Mouse (Mus musculus): Measurements from ENCODE around the gene Atxn2. TPM values are rescaled to one million over a fixed set of nuclear protein-coding genes. Genes with fewer than 3 reads are reported as not detected.

The Atxn2 gene
- polyA plus RNA-seq, 1 experiment from 2014 or later: 59.4 TPM

GRCm38 (mm10) chr5:121782467-121782866, 71.3 kb downstream of the Atxn2 start:
- no peak for DNase-seq (ENCODE audit: low spot score)
- no peak for ATAC-seq (replicated peaks; ENCODE audit: low FRiP score, low TSS enrichment, low read depth)
- Histone ChIP-seq H3K27me3 (replicated peaks; ENCODE audit: control insufficient read depth, insufficient read depth, low read length) (no peaks in the 10 kb centered on the region), H3K9ac (ENCODE audit: low read length) (no peak overlapping the region), H3K9me3 (ENCODE audit: control insufficient read depth, low read length) (no peaks in the 10 kb centered on the region), H3K27ac (ENCODE audit: low read depth) (no peak overlapping the region), H3K36me3 (ENCODE audit: control insufficient read depth, insufficient read depth, low read length) (peaks cover 93% of the 10 kb centered on the region), H3K4me3 (ENCODE audit: low read depth, low read length) (no peak overlapping the region), H3K4me1 (replicated peaks; ENCODE audit: control insufficient read depth, insufficient read depth, low read length) (0 out of 2 replicates have a peak, but pooled peaks cover 5% of the 10 kb centered on the region), H3K4me2 (ENCODE audit: low read length) (no peak overlapping the region)
- whole genome bisulfite sequencing: 62% methylated on average over 4 of the region's 4 CpGs

- peak overlapping the region; percentile 66; the same call in 1 of the 2 replicates for H3K27ac ChIP-seq (ENCODE audit: low read depth)
These were observed 72.8 kb downstream of the Atxn2 start for GRCm38 (mm10) chr5:121783862-121784500.

GRCm38 (mm10) chr5:121791026-121791425, 79.9 kb downstream of the Atxn2 start:
- Histone ChIP-seq H3K27ac (ENCODE audit: low read depth) (no peak overlapping the region), H3K4me3 (ENCODE audit: low read depth, low read length) (no peak overlapping the region), H3K4me1 (replicated peaks; ENCODE audit: control insufficient read depth, insufficient read depth, low read length) (no peaks in the 10 kb centered on the region), H3K27me3 (replicated peaks; ENCODE audit: control insufficient read depth, insufficient read depth, low read length) (no peaks in the 10 kb centered on the region), H3K4me2 (ENCODE audit: low read length) (no peak overlapping the region), H3K36me3 (ENCODE audit: control insufficient read depth, insufficient read depth, low read length) (peaks cover 85% of the 10 kb centered on the region), H3K9ac (ENCODE audit: low read length) (no peak overlapping the region), H3K9me3 (ENCODE audit: control insufficient read depth, low read length) (no peaks in the 10 kb centered on the region)
- ATAC-seq (replicated peaks; ENCODE audit: low FRiP score, low TSS enrichment, low read depth) (no peak), DNase-seq (ENCODE audit: low spot score) (no peak)
- 83% methylated on average over 5 of the region's 5 CpGs for WGBS

More at GRCm38 (mm10) chr5:121783862-121784500, 72.8 kb downstream of the Atxn2 start:
- Histone ChIP-seq H3K27me3 (replicated peaks; ENCODE audit: control insufficient read depth, insufficient read depth, low read length) (no peaks in the 10 kb centered on the region), H3K9me3 (ENCODE audit: control insufficient read depth, low read length) (no peaks in the 10 kb centered on the region), H3K9ac (ENCODE audit: low read length) (no peak overlapping the region), H3K4me3 (ENCODE audit: low read depth, low read length) (no peak overlapping the region), H3K36me3 (ENCODE audit: control insufficient read depth, insufficient read depth, low read length) (peaks cover 86% of the 10 kb centered on the region), H3K4me2 (ENCODE audit: low read length) (no peak overlapping the region), H3K4me1 (replicated peaks; ENCODE audit: control insufficient read depth, insufficient read depth, low read length) (0 out of 2 replicates have a peak, but pooled peaks cover 5% of the 10 kb centered on the region)
- DNase-seq (ENCODE audit: low spot score) (peak; percentile 54), ATAC-seq (replicated peaks; ENCODE audit: low FRiP score, low TSS enrichment, low read depth) (peak; percentile 50; the same call in 1 of the 2 replicates)
- WGBS: 44% methylated on average over 10 of the region's 10 CpGs

- Histone ChIP-seq H3K27me3 (replicated peaks; ENCODE audit: control insufficient read depth, insufficient read depth, low read length) (no peaks in the 10 kb centered on the region), H3K9me3 (ENCODE audit: control insufficient read depth, low read length) (no peaks in the 10 kb centered on the region), H3K9ac (ENCODE audit: low read length) (no peak overlapping the region), H3K4me2 (ENCODE audit: low read length) (no peak overlapping the region), H3K4me1 (replicated peaks; ENCODE audit: control insufficient read depth, insufficient read depth, low read length) (no peaks in the 10 kb centered on the region), H3K4me3 (ENCODE audit: low read depth, low read length) (no peak overlapping the region), H3K36me3 (ENCODE audit: control insufficient read depth, insufficient read depth, low read length) (peaks cover 89% of the 10 kb centered on the region), H3K27ac (ENCODE audit: low read depth) (no peak overlapping the region)
- WGBS: 92% methylated on average over 3 of the region's 3 CpGs
- DNase-seq (ENCODE audit: low spot score) (no peak), ATAC-seq (replicated peaks; ENCODE audit: low FRiP score, low TSS enrichment, low read depth) (no peak)
These were observed 84.7 kb downstream of the Atxn2 start for GRCm38 (mm10) chr5:121795800-121796199.

GRCm38 (mm10) chr5:121798447-121798846, 87.3 kb downstream of the Atxn2 start:
- H3K36me3 ChIP-seq (ENCODE audit: control insufficient read depth, insufficient read depth, low read length): peaks cover 93% of the 10 kb centered on the region
- ATAC-seq (replicated peaks; ENCODE audit: low FRiP score, low TSS enrichment, low read depth): no peak
- H3K4me1 ChIP-seq (replicated peaks; ENCODE audit: control insufficient read depth, insufficient read depth, low read length): no peaks in the 10 kb centered on the region
- no peak overlapping the region for H3K4me2 ChIP-seq (ENCODE audit: low read length)
- H3K9me3 ChIP-seq (ENCODE audit: control insufficient read depth, low read length): no peaks in the 10 kb centered on the region
- no peak overlapping the region for H3K4me3 ChIP-seq (ENCODE audit: low read depth, low read length)
- H3K9ac ChIP-seq (ENCODE audit: low read length): no peak overlapping the region
- H3K27ac ChIP-seq (ENCODE audit: low read depth): no peak overlapping the region
- 94% methylated on average over 2 of the region's 2 CpGs for WGBS
- H3K27me3 ChIP-seq (replicated peaks; ENCODE audit: control insufficient read depth, insufficient read depth, low read length): no peaks in the 10 kb centered on the region
- no peak for DNase-seq (ENCODE audit: low spot score)

GRCm38 (mm10) chr5:121807186-121807585, 96.0 kb downstream of the Atxn2 start:
- Histone ChIP-seq H3K9me3 (ENCODE audit: control insufficient read depth, low read length) (no peaks in the 10 kb centered on the region), H3K4me2 (ENCODE audit: low read length) (no peak overlapping the region), H3K36me3 (ENCODE audit: control insufficient read depth, insufficient read depth, low read length) (peaks cover 78% of the 10 kb centered on the region), H3K27me3 (replicated peaks; ENCODE audit: control insufficient read depth, insufficient read depth, low read length) (no peaks in the 10 kb centered on the region), H3K4me1 (replicated peaks; ENCODE audit: control insufficient read depth, insufficient read depth, low read length) (no peaks in the 10 kb centered on the region), H3K4me3 (ENCODE audit: low read depth, low read length) (no peak overlapping the region), H3K9ac (ENCODE audit: low read length) (no peak overlapping the region), H3K27ac (ENCODE audit: low read depth) (peak overlapping the region; percentile 1; the same call in 1 of the 2 replicates)
- WGBS: 51% methylated on average over 3 of the region's 3 CpGs
- DNase-seq (ENCODE audit: low spot score): no peak
- no peak for ATAC-seq (replicated peaks; ENCODE audit: low FRiP score, low TSS enrichment, low read depth)

GRCm38 (mm10) chr5:121808202-121808601, 97.1 kb downstream of the Atxn2 start:
- Histone ChIP-seq H3K4me2 (ENCODE audit: low read length) (no peak overlapping the region), H3K9ac (ENCODE audit: low read length) (no peak overlapping the region), H3K4me1 (replicated peaks; ENCODE audit: control insufficient read depth, insufficient read depth, low read length) (no peaks in the 10 kb centered on the region), H3K4me3 (ENCODE audit: low read depth, low read length) (no peak overlapping the region), H3K36me3 (ENCODE audit: control insufficient read depth, insufficient read depth, low read length) (peaks cover 78% of the 10 kb centered on the region), H3K27me3 (replicated peaks; ENCODE audit: control insufficient read depth, insufficient read depth, low read length) (no peaks in the 10 kb centered on the region), H3K27ac (ENCODE audit: low read depth) (no peak overlapping the region), H3K9me3 (ENCODE audit: control insufficient read depth, low read length) (no peaks in the 10 kb centered on the region)
- ATAC-seq (replicated peaks; ENCODE audit: low FRiP score, low TSS enrichment, low read depth) (no peak), DNase-seq (ENCODE audit: low spot score) (no peak)
- 84% methylated on average over 2 of the region's 2 CpGs for WGBS

GRCm38 (mm10) chr5:121809667-121810224, 98.6 kb downstream of the Atxn2 start:
- Histone ChIP-seq H3K27me3 (replicated peaks; ENCODE audit: control insufficient read depth, insufficient read depth, low read length) (no peaks in the 10 kb centered on the region), H3K36me3 (ENCODE audit: control insufficient read depth, insufficient read depth, low read length) (peaks cover 77% of the 10 kb centered on the region), H3K4me3 (ENCODE audit: low read depth, low read length) (no peak overlapping the region), H3K27ac (ENCODE audit: low read depth) (no peak overlapping the region), H3K4me1 (replicated peaks; ENCODE audit: control insufficient read depth, insufficient read depth, low read length) (no peaks in the 10 kb centered on the region), H3K9me3 (ENCODE audit: control insufficient read depth, low read length) (no peaks in the 10 kb centered on the region), H3K9ac (ENCODE audit: low read length) (no peak overlapping the region), H3K4me2 (ENCODE audit: low read length) (no peak overlapping the region)
- DNase-seq (ENCODE audit: low spot score) (no peak), ATAC-seq (replicated peaks; ENCODE audit: low FRiP score, low TSS enrichment, low read depth) (no peak)
- 65% methylated on average over 5 of the region's 5 CpGs for WGBS

Data from intestine, embryonic 14.5 days (tissue).